ENCODE assay signal across 28 mouse cellular contexts in the genomic region with DNA sequence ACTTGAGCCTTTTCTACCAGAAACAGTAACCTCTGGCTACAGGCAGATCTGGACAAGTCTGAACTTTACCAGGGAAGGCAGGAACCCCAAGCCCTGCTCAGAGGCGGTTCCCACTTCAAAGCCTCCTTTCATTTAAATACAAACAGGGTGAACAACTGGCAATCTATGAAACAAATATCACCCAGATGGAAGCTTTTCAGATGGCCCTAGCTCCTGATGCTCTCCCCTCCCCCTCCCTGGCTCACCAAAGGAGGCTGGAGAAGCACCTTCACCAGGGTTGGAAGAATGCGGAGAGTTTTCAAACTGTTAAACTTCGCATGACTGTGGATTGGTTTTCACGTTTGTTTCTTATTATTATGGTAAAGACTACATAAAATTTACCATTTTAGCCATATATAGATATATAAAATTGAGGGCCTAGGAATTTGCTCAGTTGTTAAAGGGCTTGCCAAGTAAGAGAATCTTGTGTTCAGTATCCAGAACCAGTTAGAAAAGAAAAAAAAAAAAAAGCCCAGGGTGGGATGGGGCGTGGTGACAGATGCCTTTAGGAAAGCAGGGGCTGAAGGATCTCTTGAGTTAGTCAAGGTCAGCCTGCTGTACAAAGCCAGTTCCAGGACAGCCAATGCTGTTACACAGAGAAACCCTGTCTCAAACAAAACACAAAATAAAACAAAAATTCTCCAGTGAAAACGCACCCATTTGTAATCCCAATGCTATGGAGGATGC. TPM values are rescaled to one million over a fixed set of nuclear protein-coding genes. Genes with fewer than 3 reads are reported as not detected.
DNase-seq lines count a peak whose midpoint lies in the region; ATAC-seq and TF ChIP-seq lines count a peak whose summit lies in the region.
"Had no signal": no experiment of that assay in that cellular context is flagged by ENCODE, and none has a peak within 500 bp of the region (broad histone marks: within the 10 kb centered on the region; RNA-seq: fewer than 3 reads in every experiment).

No protein-coding gene starts in this region.

- H3K9ac ChIP-seq in ES-E14 (ENCODE audit: insufficient read depth, low read depth, low read length, poor library complexity, severe bottlenecking): no peak overlapping the region
- H3K9ac ChIP-seq in hindbrain, embryonic 14.5 days: no peak overlapping the region
- H3K9ac ChIP-seq: embryonic facial prominence, embryonic 13.5 days; embryonic facial prominence, embryonic 15.5 days; forebrain, embryonic 12.5 days had no signal

- H3K36me3 ChIP-seq in ES-E14 (ENCODE audit: control insufficient read depth, insufficient read depth, low read length, poor library complexity, severe bottlenecking): no peaks in the 10 kb centered on the region
- H3K36me3 ChIP-seq in hindbrain, embryonic 14.5 days (replicated peaks; ENCODE audit: control insufficient read depth, insufficient read depth): no peaks in the 10 kb centered on the region
- H3K36me3 ChIP-seq: embryonic facial prominence, embryonic 13.5 days; embryonic facial prominence, embryonic 15.5 days; forebrain, embryonic 10.5 days; forebrain, embryonic 12.5 days had no signal

- no peak overlapping the region for H3K4me2 ChIP-seq in hindbrain, embryonic 14.5 days (replicated peaks)
- H3K4me2 ChIP-seq: embryonic facial prominence, embryonic 13.5 days; embryonic facial prominence, embryonic 15.5 days; forebrain, embryonic 12.5 days had no signal

- peak; percentile 18 for DNase-seq in kidney, adult 11 months
- DNase-seq in kidney, adult 18-20 months: no peak
- DNase-seq in kidney, adult 9 months: peak; percentile 44
- DNase-seq in kidney, postnatal 14 days: no peak
- DNase-seq in ES-E14 (ENCODE audit: low read depth, low spot score) (peak; percentile 65), ZHBTc4 (ENCODE audit: low read depth, low spot score) (peak; percentile 92)
- DNase-seq in frontal cortex, postnatal 36 days (ENCODE audit: low spot score in 2 of 2): no peak
- no peak for DNase-seq in hindbrain, embryonic 14.5 days (ENCODE audit: low spot score)
- DNase-seq: adrenal gland, adult 2 months; adrenal gland, postnatal 10 days; adrenal gland, postnatal 25 days; B cell, adult 2 months; cerebellum, adult 11 months; cerebellum, adult 18-20 months; cerebellum, adult 8-10 months; cerebellum, adult 9-11 months; cerebellum, postnatal 14 days; cerebellum, postnatal 36 days; embryo, embryonic 11 days had no signal

- H3K27ac ChIP-seq in ES-E14 (ENCODE audit: insufficient read depth, low read depth, low read length, poor library complexity, severe bottlenecking): no peak overlapping the region
- no peak overlapping the region for H3K27ac ChIP-seq in hindbrain, embryonic 14.5 days
- H3K27ac ChIP-seq: embryonic facial prominence, embryonic 13.5 days; embryonic facial prominence, embryonic 15.5 days; forebrain, embryonic 10.5 days; forebrain, embryonic 12.5 days had no signal

- no peak overlapping the region for H3K4me3 ChIP-seq in ES-E14 (ENCODE audit: insufficient read depth in 1 of 2, low read depth in 1 of 2, low read length in 2 of 2, poor library complexity in 1 of 2, severe bottlenecking in 1 of 2)
- no peak overlapping the region for H3K4me3 ChIP-seq in hindbrain, embryonic 14.5 days (replicated peaks; ENCODE audit: low read length)
- H3K4me3 ChIP-seq: embryonic facial prominence, embryonic 13.5 days; embryonic facial prominence, embryonic 15.5 days; erythroblast, embryonic 14.5 days; forebrain, embryonic 10.5 days; forebrain, embryonic 12.5 days had no signal

- no peaks in the 10 kb centered on the region for H3K9me3 ChIP-seq in ES-E14 (ENCODE audit: control insufficient read depth, insufficient read depth, low read depth, low read length)
- no peaks in the 10 kb centered on the region for H3K9me3 ChIP-seq in hindbrain, embryonic 14.5 days (ENCODE audit: control insufficient read depth, low read length)
- H3K9me3 ChIP-seq: embryonic facial prominence, embryonic 13.5 days; embryonic facial prominence, embryonic 15.5 days; forebrain, embryonic 10.5 days; forebrain, embryonic 12.5 days had no signal

- ATAC-seq in hindbrain, embryonic 14.5 days (ENCODE audit: low FRiP score): no peak
- ATAC-seq: CD4-positive, CD25-positive, alpha-beta regulatory T cell, adult 4 months; forebrain, embryonic 14.5 days; forebrain, embryonic 16.5 days had no signal

- H3K4me1 ChIP-seq in ES-E14 (ENCODE audit: control insufficient read depth in 2 of 2, insufficient read depth in 2 of 2, low read length in 2 of 2, poor library complexity in 1 of 2): peaks cover 3 to 4% of the 10 kb centered on the region in 2 experiments; a peak in 2 of 4 replicates
- no peaks in the 10 kb centered on the region for H3K4me1 ChIP-seq in hindbrain, embryonic 14.5 days (replicated peaks; ENCODE audit: control insufficient read depth, insufficient read depth, low read length)
- H3K4me1 ChIP-seq: embryonic facial prominence, embryonic 15.5 days had no signal

- in situ Hi-C loops in ES-E14 (cut with MboI; ENCODE audit: low sequenced_read_pairs in 2 of 2, unreplicated experiment in 2 of 2): no loop called here

- peaks cover 14% of the 10 kb centered on the region for H3K27me3 ChIP-seq in hindbrain, embryonic 14.5 days (ENCODE audit: control insufficient read depth, insufficient read depth, low read length)
- H3K27me3 ChIP-seq: CH12.LX; forebrain, embryonic 12.5 days had no signal

- WGBS in hindbrain, embryonic 14.5 days: 49% methylated on average over 6 of the region's 6 CpGs

TF ChIP-seq in ES-E14, 5 proteins besides CTCF, POLR2A, EP300 and RAD21:
- TF ChIP-seq ZNF384 (IDR thresholded peaks at IDR 0.05; ENCODE audit: low read depth, low read length) (peak; percentile 92), HCFC1 (IDR thresholded peaks at IDR 0.05; ENCODE audit: borderline replicate concordance, insufficient read depth, low read length) (no peak)
TF ChIP-seq in ES-E14: peak in this region for 1.

RNA-seq across cellular contexts. Expression of a gene that starts 2.6 kb away (rescaled TPM):
- total RNA-seq in ES-E14 (2012; rRNA removed): 48.4 and 56.5 TPM in 2 replicates
- polyA plus RNA-seq in hindbrain, embryonic 14.5 days (2014; fragmentation: Nextera tagmentation; extraction: Ambion mirVana): 10.0 and 10.9 TPM in 2 replicates
- total RNA-seq: CH12.LX had no signal
- polyA plus RNA-seq: CD4-positive, CD25-positive, alpha-beta regulatory T cell, adult 4 months had no signal

Comparison
In these comparisons a context has a peak if more than half of its experiments do, and no peak if none do; other contexts are left out.
1. DNase-seq: peak in kidney, adult 11 months (single experiment), kidney, adult 9 months (single experiment), ES-E14 (single experiment) and ZHBTc4 (single experiment); none in kidney, adult 18-20 months (single experiment), kidney, postnatal 14 days (single experiment), frontal cortex, postnatal 36 days (0 of 2) and hindbrain, embryonic 14.5 days (single experiment).